Mouse (Mus musculus): Measurements from ENCODE around the gene Secisbp2l. TPM values are rescaled to one million over a fixed set of nuclear protein-coding genes. Genes with fewer than 3 reads are reported as not detected.

Gene Secisbp2l
- 10 to 100 TPM; 19.9 to 21.6 TPM for polyA plus RNA-seq (2017; shearing (Covaris generic))

DNA sequence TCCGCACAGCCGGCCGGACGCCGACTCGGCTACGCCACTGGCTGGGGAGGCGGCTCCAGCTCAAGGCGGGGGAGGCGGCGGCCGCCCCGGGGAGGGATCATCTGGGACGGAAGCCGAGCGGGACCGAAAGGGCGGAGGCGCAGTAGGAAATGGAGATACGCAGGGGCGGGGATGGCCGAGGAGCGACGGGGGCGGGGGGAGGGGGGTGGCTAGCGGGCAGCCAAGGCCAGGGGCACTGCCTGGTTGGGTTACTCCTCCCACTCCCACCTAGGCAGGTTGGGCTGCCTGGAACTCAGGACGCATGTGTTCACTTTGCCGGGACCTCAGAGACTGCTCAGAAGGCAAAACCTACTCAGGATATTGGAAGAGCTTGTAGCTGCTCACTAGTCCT is at the start of gene Secisbp2l:
Gene Secisbp2l, minus strand, starts transcription at position 152 of the 391 bp plus-strand sequence.
- peak; percentile 87 for ATAC-seq

DNA sequence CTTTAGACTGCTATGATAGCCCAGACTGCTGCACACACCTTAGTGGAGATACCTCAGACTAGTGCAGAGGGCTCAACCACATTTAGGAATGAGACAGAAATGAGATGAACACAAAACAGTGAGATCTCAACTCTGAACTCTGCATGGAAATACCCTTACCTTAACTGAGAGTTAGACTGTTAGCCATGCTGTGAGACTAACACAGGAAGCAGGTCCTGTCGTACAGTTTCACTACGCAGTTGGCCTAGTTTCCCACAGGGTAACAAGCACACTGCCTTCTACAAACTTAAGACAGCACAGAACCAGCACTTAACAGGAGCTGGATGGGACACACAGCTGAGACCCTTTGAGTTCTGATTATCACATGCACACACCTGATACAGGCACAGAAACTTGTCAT is 47.3 kb upstream of the Secisbp2l start:
- peak; percentile 78 for ATAC-seq

GRCm38 (mm10) chr2:125827898-125828297 is 45.2 kb upstream of the Secisbp2l start:
- no peak for ATAC-seq

GRCm38 (mm10) chr2:125826201-125826600 is 43.5 kb upstream of the Secisbp2l start:
- ATAC-seq, result no peak

DNA sequence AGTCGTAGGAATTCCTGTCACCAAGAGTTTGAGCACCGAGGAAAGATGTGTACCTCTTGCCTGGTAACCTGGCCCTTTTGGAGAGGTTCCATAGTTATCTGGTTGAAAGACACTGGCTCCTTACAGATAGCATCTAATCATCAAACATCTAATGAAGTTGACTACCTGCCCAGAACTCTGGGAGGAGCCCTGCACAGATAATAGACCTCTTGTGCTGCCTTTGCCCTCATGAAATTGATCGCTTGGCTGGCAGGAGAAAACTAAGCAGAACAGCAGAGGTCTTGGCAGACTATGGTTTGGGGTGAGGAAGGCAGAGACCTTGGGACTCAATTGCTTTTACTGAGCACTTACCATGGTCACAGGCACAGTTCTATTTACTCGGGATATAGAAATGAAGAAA is 37.7 kb upstream of the Secisbp2l start:
- ATAC-seq, result no peak

- ATAC-seq, result no peak
Measured at GRCm38 (mm10) chr2:125813972-125814595, 31.4 kb upstream of the Secisbp2l start.

DNA sequence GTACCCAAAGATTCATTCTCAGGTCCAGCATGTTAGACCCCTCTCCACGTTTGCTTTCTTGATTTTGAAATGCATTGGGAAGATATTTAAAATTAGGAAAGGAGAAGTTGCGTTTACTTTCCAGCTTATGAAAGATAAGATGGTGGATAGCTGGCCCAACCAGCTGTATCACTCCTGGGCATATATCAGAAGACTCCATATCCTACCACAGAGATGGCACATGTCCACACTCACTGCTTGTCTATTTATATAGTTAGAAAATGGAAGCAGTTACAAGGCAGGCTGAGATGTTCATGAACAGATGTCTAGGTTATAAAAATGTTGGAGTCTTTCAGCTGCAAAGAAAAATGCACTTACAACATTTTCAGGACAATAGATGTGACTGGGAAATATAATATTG is 28.7 kb upstream of the Secisbp2l start:
- no peak for ATAC-seq

DNA sequence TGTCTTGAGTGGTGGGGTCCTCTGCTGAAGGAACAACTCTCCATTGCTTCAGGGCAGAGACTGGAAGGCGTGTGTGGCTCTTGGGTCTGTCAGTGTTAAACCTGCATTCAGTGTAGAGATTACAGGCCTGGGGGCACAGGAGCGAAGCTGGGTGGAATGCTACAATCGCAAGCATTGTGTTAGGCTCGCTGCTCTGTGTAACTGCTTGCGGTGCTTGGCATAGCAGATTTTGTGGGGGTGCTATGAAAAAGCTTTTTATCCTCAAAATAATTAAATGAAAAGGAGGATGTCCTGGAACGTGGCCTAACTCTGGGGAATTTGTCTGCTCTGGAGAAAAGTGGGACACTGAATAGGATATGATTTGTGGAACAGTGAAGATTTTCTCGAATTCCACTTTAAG is 26.9 kb upstream of the Secisbp2l start:
- ATAC-seq, result no peak

DNA sequence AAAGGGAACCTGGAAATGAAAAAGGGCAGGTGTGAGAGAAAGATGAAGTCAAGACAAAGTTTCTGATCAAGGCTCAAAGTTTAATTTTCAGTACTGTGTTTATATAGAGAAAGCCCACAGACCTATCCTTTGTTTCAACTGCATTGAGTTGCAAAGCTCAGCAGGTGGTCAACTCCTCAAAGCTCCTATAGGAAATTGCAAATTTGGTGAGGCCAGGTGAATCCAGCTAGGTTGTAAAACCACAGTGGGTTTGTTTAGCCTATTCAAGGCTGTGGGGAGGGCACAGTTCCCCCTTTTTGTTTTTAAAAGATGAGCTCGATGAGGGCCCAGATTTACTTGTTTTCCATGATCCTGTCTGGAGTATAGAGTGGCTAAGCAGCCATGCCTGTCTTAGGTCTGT is 23.2 kb upstream of the Secisbp2l start:
- ATAC-seq, result no peak

DNA sequence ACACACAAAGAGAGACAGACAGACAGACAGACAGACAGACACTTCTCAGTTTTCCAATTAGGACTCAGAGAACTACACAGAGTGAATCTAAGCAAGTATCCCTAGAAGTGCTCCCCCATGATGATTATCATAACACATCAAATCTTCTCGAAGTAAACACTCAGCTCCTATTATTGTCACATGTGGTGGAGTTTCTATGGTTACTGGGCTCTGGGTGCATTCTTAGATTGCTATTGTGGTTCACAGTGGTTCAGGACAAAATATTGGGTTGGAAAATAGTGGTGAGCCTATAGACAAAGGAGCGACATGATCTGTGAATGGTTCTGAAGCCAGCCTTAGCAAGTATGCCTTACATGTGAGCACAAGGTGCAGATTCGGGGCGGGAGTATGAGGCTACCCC is 19.3 kb upstream of the Secisbp2l start:
- no peak for ATAC-seq

GRCm38 (mm10) chr2:125801038-125801437 is 18.4 kb upstream of the Secisbp2l start:
- ATAC-seq, result no peak

DNA sequence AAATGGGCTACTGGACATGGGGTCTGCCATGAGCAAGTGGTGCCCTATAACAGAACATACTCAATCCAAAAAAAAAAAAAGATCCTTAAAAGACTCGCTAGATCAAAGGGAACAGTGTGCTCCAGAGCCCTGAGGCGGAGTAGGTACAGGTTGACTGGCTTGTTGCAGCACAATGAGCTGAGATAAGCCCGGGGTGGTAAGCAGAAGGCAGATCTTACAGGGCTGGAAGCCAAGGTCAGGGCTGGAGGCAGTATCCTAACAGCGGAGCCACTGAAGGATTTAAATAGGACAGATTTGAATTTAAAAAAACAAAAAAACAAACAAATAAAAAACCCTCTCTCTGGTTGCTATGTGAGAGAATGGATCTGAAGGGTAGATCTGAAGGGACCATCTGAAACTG is 17.8 kb upstream of the Secisbp2l start:
- ATAC-seq, result no peak

GRCm38 (mm10) chr2:125797872-125798271 is 15.2 kb upstream of the Secisbp2l start:
- peak; percentile 65 for ATAC-seq

GRCm38 (mm10) chr2:125795118-125795517 is 12.4 kb upstream of the Secisbp2l start:
- no peak for ATAC-seq

DNA sequence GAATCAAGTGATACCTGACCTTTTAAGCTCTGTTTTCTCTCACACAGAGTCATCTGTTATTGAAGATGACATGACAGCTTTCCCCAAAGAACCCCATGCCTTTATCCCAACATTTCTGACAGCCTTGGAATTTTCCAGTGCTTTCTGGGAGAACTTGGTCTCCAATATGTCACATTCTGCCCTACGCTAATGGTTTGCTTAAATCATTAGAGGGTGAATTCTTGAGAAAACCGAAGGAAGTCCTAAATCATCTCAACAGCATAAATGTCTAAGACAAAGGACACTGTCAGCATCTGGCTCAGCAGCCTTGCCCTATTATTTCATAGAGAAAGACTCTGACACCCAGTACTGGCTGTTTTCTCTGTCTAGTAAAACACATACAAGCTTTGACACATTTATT is 11.5 kb upstream of the Secisbp2l start:
- ATAC-seq, result no peak

DNA sequence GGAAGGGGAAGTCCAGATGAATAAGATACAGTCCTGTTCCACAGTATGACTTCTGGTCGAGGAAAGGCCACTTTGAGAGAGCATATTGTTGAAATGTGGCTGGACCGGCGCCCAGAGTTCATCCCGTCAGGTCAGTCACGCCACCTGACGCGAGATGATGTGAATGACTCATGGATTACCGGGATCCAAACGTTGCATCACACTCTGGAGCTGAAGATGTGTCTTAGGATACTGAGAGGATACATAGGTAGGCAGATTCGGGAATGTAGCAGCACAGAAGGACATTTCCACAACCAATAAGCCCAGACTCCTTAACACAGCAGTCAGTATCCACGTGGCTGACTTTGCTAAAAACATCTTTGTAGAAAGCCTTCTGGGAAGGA is 10.2 kb upstream of the Secisbp2l start:
- no peak for ATAC-seq

GRCm38 (mm10) chr2:125792144-125792878 is 9.6 kb upstream of the Secisbp2l start:
- no peak for ATAC-seq

DNA sequence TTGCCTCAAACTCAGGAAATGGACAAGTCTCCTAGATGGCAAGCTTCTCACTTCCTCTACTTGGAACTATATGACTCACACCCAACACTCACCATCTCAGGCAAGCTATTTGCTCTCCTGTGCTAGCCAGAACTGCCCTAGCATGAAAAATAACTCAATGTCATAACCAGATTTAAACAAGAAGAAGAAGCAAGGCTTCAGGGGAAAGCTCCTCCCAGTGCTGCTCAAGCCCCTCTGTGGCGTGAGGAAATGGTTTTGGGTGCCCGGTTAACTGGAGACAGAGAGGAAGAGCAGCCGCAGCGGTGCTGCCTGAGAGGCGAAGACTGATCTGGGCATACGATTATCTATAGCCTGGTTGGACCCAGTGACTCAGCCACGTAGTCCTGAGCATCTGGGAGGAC is 8.8 kb upstream of the Secisbp2l start:
- peak; percentile 77 for ATAC-seq

DNA sequence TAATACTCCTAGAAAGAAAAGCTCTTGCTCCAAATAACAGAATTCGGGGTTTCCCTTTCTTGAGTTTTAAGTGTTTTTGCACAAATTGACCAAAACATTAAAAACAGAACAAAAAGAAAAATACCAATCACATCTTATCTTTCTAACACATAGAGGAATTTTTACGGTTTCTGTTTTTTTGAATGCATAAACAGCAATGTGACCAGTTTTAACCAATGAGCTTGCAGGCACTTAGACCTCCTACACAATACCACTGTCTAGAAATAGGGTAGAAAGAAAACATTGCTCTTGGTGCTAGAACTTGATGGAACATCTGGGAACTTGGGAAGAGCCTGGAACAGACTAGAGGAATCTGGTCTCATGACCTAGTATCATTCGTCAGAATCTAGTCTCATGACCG is 7.6 kb upstream of the Secisbp2l start:
- no peak for ATAC-seq

DNA sequence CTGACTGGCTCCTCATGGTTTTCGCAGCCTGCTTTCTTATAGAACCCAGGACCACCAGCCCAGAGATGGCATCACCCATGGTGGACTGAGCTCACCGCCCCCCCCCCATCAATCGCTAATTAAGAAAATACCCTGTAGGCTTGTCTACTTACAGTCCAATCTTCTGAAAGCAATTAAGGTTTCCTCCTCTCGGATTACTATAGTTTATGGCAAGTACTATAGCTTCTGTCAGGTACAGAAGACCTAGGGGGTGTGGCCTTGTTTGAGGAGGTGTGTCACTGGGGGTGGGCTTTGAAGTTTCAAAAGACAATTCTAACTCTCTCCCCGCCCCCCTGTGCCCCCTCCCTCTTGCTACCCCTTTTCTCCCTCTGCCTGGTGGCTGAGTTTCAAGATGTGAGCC is 6.6 kb upstream of the Secisbp2l start:
- ATAC-seq, result no peak

- ATAC-seq, result no peak
Measured at GRCm38 (mm10) chr2:125788785-125789184, 6.1 kb upstream of the Secisbp2l start.

GRCm38 (mm10) chr2:125788351-125788750 is 5.7 kb upstream of the Secisbp2l start:
- peak; percentile 60 for ATAC-seq

DNA sequence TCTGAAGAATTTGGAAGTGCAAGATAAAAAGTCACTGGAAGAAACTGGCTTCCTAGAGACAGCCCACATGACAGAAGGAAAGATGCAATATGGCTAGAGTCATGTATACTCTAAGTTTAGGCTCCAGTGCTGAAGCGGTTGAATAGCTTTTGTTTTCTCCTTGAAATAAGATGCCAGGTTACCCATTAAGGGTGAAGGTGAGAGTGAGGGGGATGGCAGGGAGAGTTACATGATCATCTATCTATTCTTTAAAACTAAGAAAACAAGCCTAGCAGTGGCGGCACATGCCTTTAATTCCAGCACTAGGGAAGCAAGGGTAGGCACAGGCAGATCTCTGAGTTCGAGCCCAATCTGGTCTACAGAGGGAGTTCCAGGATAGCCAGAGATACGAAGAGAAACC is 2.4 kb upstream of the Secisbp2l start:
- no peak for ATAC-seq

DNA sequence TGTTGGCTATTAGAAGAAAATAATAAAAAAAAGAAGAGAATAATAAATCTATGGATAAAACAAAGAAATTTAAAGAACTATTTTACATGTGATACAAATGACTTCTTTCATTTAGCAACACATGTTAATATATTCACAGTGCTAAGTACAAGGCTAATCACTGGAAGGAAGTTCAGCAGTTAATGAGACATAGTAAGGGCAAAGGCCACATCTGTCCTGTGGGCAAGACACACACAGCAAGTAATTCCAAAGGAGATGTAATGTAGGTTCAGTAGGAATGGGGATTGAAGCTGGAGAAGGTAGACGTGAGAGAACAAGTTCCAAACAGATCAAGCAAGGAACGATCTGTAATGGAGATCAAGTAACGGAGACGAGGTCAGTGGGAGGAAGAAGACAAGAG is 1.7 kb upstream of the Secisbp2l start:
- ATAC-seq, result no peak

- no peak for ATAC-seq
Measured at GRCm38 (mm10) chr2:125783868-125784267, 1.2 kb upstream of the Secisbp2l start.
